Mouse (Mus musculus) neural tube, embryonic 11.5 days (tissue): Measurements from ENCODE around the gene Fndc3b. TPM values are rescaled to one million over a fixed set of nuclear protein-coding genes. Genes with fewer than 3 reads are reported as not detected.

Experiments
- ATAC-seq: fragments of 200-750 bp; cut with Nextera tagmentation; 2 replicates; pipeline ENCODE4 v1.8.0; 2017; ENCODE audit warnings: moderate number of reproducible peaks, mild to moderate bottlenecking, moderate TSS enrichment, moderate library complexity; ENCODE audit not compliant: insufficient read depth, low FRiP score, low TSS enrichment
- DNase-seq: peaks from one replicate; pipeline ENCODE4 v3.0.0-alpha.2; 2015; ENCODE audit warnings: low spot score
- H3K27ac ChIP-seq: fragments of 300-500 bp; sonication (generic); 2 replicates; pipeline ENCODE4 v1.5.1; 2014; ENCODE audit warnings: low read depth, mild to moderate bottlenecking, low read length
- H3K27me3 ChIP-seq: fragments of 300-500 bp; sonication (generic); 2 replicates; pipeline ENCODE4 v1.6.1; 2014; ENCODE audit warnings: mild to moderate bottlenecking, low read length, mixed read lengths; ENCODE audit not compliant: control insufficient read depth, insufficient read depth
- H3K36me3 ChIP-seq: fragments of 300-500 bp; sonication (generic); 2 replicates; pipeline ENCODE4 v1.6.1; 2014; ENCODE audit warnings: mild to moderate bottlenecking, low read length, moderate library complexity, mixed read lengths; ENCODE audit not compliant: control insufficient read depth, insufficient read depth
- H3K4me1 ChIP-seq: fragments of 300-500 bp; sonication (generic); 2 replicates; pipeline ENCODE4 v1.6.1; 2014; ENCODE audit warnings: low read length, mixed read lengths; ENCODE audit not compliant: control insufficient read depth, insufficient read depth
- H3K4me2 ChIP-seq: fragments of 300-500 bp; sonication (generic); 2 replicates; pipeline ENCODE4 v1.6.1; 2014; ENCODE audit warnings: low read depth, mild to moderate bottlenecking, moderate library complexity
- H3K4me3 ChIP-seq: fragments of 300-500 bp; sonication (generic); 2 replicates; pipeline ENCODE4 v1.5.1; 2014; ENCODE audit warnings: low read depth, low read length
- H3K9ac ChIP-seq: fragments of 300-500 bp; sonication (generic); 2 replicates; pipeline ENCODE4 v1.6.1; 2014; ENCODE audit warnings: mild to moderate bottlenecking, low read length
- H3K9me3 ChIP-seq: fragments of 300-500 bp; sonication (generic); 2 replicates; pipeline ENCODE4 v1.6.1; 2016; ENCODE audit warnings: low read length; ENCODE audit not compliant: control insufficient read depth
- WGBS: fragments of 180-500 bp; shearing (Covaris S2); extraction: QIAGEN DNeasy Blood & Tissue Kit; methylation state at CpG from one replicate; pipeline ENCODE4 v1.1.7; 2014; 5-methylcytosine and 5-hydroxymethylcytosine counted together
- polyA plus RNA-seq: library from polyadenylated mRNA; unstranded; fragments of >200 nt; fragmentation: Nextera tagmentation; extraction: Ambion mirVana; gene quantifications from 2 replicates; pipeline ENCODE4 v1.2.1, GENCODE M21; 2014

The Fndc3b gene
- polyA plus RNA-seq, 1 experiment from 2014 or later: 12.9 TPM

GRCm38 (mm10) chr3:27557100-27558004 lies 153.8 kb downstream of the Fndc3b start:
- ATAC-seq: no peak

DNA sequence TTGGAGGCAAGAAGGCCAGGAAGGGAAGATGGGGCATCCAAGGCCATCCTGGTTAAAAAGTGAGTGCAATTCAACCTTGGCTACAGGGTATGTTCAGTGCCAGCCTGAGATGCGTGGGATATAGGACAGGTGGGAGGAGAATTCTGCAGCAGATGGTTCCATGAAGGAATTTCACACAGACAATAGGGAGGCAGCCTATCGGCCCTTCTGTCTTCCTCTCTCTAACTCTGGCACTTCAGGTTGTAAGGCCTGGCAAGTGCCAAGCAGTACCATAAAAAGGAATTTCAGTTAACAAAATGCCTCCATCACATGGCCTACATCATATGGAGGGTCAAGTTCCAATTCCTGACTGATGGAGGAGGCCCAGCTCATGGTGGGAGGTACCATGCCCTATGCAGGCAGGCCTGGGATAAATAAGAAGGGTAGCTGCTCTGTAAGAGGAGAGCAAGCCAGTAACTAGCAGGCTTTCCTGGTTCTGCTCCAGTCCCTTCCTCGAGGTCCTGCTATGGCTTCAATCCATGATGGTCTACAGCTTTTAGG lies 155.6 kb downstream of the Fndc3b start:
- H3K27ac ChIP-seq: no peak overlapping the region
- no peak overlapping the region for H3K4me3 ChIP-seq
- H3K9ac ChIP-seq: no peak overlapping the region
- no peak overlapping the region for H3K4me2 ChIP-seq
- no peaks in the 10 kb centered on the region for H3K4me1 ChIP-seq
- ATAC-seq (no peak), DNase-seq (no peak)
- H3K36me3 ChIP-seq: no peaks in the 10 kb centered on the region
- no peaks in the 10 kb centered on the region for H3K27me3 ChIP-seq
- H3K9me3 ChIP-seq: no peaks in the 10 kb centered on the region
- 87% methylated on average over 3 of the region's 3 CpGs for WGBS

More at GRCm38 (mm10) chr3:27557100-27558004, 153.8 kb downstream of the Fndc3b start:
- no peak overlapping the region for H3K27ac ChIP-seq
- no peaks in the 10 kb centered on the region for H3K9me3 ChIP-seq
- H3K4me3 ChIP-seq: no peak overlapping the region
- no peaks in the 10 kb centered on the region for H3K4me1 ChIP-seq
- no peak for DNase-seq
- H3K36me3 ChIP-seq: no peaks in the 10 kb centered on the region
- no peaks in the 10 kb centered on the region for H3K27me3 ChIP-seq
- no peak overlapping the region for H3K9ac ChIP-seq
- H3K4me2 ChIP-seq: no peak overlapping the region
- 80% methylated on average over 4 of the region's 4 CpGs for WGBS

DNA sequence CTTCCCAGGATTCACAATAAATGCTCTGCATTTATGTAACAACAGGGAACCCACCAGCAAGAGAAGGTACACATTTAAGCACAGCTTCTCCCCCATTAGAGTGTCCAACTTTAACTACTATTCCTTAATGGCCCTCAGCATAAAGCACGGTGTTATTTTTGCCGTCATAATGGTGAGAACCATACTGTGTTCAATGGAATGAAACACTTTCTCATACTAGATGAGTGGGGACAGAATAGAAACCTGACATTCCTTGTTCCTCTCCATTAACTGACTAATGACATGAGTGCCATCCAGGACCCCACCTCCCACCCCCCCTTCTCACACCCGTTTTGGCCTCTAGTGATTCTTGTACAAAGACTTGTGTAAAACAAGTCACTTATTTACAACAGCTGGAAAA lies 156.8 kb downstream of the Fndc3b start:
- no peak overlapping the region for H3K27ac ChIP-seq
- no peak overlapping the region for H3K9ac ChIP-seq
- no peak overlapping the region for H3K4me3 ChIP-seq
- H3K4me2 ChIP-seq: no peak overlapping the region
- H3K4me1 ChIP-seq: no peaks in the 10 kb centered on the region
- no peaks in the 10 kb centered on the region for H3K9me3 ChIP-seq
- 60% methylated on average over 3 of the region's 3 CpGs for WGBS
- ATAC-seq (no peak), DNase-seq (no peak)
- H3K27me3 ChIP-seq: no peaks in the 10 kb centered on the region
- no peaks in the 10 kb centered on the region for H3K36me3 ChIP-seq

DNA sequence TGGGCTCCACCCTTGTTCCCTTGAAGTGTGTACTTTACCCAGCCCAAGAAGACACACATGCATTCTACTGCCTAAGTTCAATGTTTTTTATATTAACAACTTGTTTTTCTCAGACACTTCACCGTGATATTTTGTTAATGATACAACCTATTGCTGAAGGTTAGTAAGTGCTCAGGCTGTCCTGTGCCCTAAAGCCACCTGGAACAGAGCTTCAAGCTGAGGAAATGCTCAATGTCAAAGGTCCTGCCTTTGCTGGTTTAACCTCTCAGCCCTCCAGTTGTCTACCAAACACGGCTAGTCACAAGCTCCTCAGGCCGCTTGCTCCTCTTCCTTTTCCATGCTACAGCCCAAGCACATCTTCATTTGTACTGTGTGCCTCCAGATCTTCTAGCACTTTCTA lies 157.3 kb downstream of the Fndc3b start:
- H3K4me3 ChIP-seq: no peak overlapping the region
- no peaks in the 10 kb centered on the region for H3K9me3 ChIP-seq
- WGBS: 87% methylated on average over 3 of the region's 3 CpGs
- DNase-seq (no peak), ATAC-seq (no peak)
- no peaks in the 10 kb centered on the region for H3K27me3 ChIP-seq
- no peaks in the 10 kb centered on the region for H3K4me1 ChIP-seq
- no peaks in the 10 kb centered on the region for H3K36me3 ChIP-seq
- no peak overlapping the region for H3K4me2 ChIP-seq
- H3K27ac ChIP-seq: no peak overlapping the region
- H3K9ac ChIP-seq: no peak overlapping the region

DNA sequence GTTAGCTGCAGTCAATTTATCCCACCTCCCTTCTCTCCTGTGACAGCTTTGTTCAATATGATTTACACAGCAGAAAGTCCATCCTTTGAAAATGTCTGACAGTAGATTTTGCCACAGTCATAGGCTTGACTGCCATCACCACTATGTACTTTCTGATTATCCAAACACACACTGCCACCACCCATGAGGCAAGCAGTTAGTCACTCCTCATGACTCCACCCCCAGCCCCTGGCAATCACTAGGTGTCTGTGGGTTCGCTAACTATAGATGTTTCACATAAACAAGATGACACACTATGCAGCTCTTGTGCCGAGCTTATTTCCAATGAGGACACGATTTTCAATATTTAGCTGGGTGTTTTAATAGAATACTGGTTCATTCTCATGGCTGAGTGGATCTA lies 160.1 kb downstream of the Fndc3b start:
- Histone ChIP-seq H3K9ac (no peak overlapping the region), H3K4me1 (no peaks in the 10 kb centered on the region), H3K27ac (no peak overlapping the region), H3K4me3 (no peak overlapping the region), H3K27me3 (no peaks in the 10 kb centered on the region), H3K9me3 (no peaks in the 10 kb centered on the region), H3K4me2 (no peak overlapping the region), H3K36me3 (no peaks in the 10 kb centered on the region)
- no peak for DNase-seq
- 88% methylated on average over 3 of the region's 3 CpGs for WGBS
- no peak for ATAC-seq

DNA sequence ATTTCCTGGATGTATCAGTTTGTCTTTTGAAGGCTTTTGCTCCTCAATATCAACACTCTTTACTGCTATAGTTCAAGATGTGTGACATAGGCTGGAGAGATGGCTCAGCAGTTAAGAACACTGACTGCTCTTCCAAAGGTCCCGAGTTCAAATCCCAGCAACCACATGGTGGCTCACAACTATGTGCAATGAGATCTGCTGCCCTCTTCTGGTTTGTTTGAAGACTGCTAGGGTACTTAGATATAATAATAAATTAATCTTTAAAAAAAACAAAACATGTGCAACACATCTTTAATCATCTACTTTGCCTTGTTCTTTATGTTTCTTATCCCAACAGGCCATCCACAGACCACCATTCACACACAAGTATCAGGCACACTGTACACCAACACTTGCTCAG lies 160.7 kb downstream of the Fndc3b start:
- 79% methylated on average over 1 of the region's 1 CpGs for WGBS
- Histone ChIP-seq H3K4me3 (no peak overlapping the region), H3K27me3 (no peaks in the 10 kb centered on the region), H3K9me3 (no peaks in the 10 kb centered on the region), H3K4me2 (no peak overlapping the region), H3K4me1 (no peaks in the 10 kb centered on the region), H3K36me3 (no peaks in the 10 kb centered on the region), H3K27ac (no peak overlapping the region), H3K9ac (no peak overlapping the region)
- DNase-seq (no peak), ATAC-seq (no peak)

GRCm38 (mm10) chr3:27545651-27546050 lies 165.5 kb downstream of the Fndc3b start:
- no peaks in the 10 kb centered on the region for H3K4me1 ChIP-seq
- H3K27me3 ChIP-seq: no peaks in the 10 kb centered on the region
- no peak overlapping the region for H3K9ac ChIP-seq
- no peaks in the 10 kb centered on the region for H3K36me3 ChIP-seq
- no peak for DNase-seq
- no peak overlapping the region for H3K27ac ChIP-seq
- no peak overlapping the region for H3K4me2 ChIP-seq
- 91% methylated on average over 3 of the region's 3 CpGs for WGBS
- H3K9me3 ChIP-seq: no peaks in the 10 kb centered on the region
- no peak for ATAC-seq
- no peak overlapping the region for H3K4me3 ChIP-seq

GRCm38 (mm10) chr3:27544061-27544460 lies 167.0 kb downstream of the Fndc3b start:
- no peaks in the 10 kb centered on the region for H3K4me1 ChIP-seq
- H3K4me3 ChIP-seq: no peak overlapping the region
- 95% methylated on average over 11 of the region's 11 CpGs for WGBS

DNA sequence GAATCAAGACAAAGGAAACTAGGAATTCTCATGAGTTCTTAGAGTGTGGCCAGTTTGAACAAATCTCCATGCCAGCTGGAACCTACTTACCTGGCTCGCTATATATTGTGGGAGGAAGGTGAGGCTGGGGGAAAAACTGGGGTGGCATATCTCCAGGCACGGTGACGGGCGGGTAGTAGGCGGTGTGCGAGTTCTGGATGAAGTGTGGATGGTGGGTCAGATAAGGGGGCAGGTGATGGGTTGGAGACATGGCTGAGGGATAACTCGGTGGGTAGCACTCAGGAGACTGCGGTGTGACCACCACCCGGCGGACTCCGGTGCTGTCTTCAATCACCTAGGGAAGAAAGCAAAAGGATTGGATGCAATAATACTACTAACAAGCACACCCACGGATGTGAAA lies 169.3 kb downstream of the Fndc3b start:
- Histone ChIP-seq H3K4me2 (no peak overlapping the region), H3K27me3 (no peaks in the 10 kb centered on the region), H3K36me3 (no peaks in the 10 kb centered on the region), H3K9me3 (no peaks in the 10 kb centered on the region), H3K27ac (no peak overlapping the region), H3K4me1 (no peaks in the 10 kb centered on the region), H3K4me3 (no peak overlapping the region), H3K9ac (no peak overlapping the region)
- whole genome bisulfite sequencing: 97% methylated on average over 12 of the region's 12 CpGs
- DNase-seq: no peak
- ATAC-seq: no peak

More at GRCm38 (mm10) chr3:27544061-27544460, 167.0 kb downstream of the Fndc3b start:
- no peaks in the 10 kb centered on the region for H3K36me3 ChIP-seq
- H3K9ac ChIP-seq: no peak overlapping the region
- H3K4me2 ChIP-seq: no peak overlapping the region
- no peak for ATAC-seq
- no peak for DNase-seq
- no peaks in the 10 kb centered on the region for H3K9me3 ChIP-seq
- H3K27me3 ChIP-seq: no peaks in the 10 kb centered on the region
- H3K27ac ChIP-seq: no peak overlapping the region
